Mouse (Mus musculus) mesoderm, embryonic 11.5 days (tissue): ENCODE results near the gene Acacb.

ENCODE experiments used
- DNase-seq: peaks from one replicate; pipeline ENCODE4 v3.0.0-alpha.2; 2012; ENCODE audit warnings: low read depth, low spot score

Acacb gene

DNA sequence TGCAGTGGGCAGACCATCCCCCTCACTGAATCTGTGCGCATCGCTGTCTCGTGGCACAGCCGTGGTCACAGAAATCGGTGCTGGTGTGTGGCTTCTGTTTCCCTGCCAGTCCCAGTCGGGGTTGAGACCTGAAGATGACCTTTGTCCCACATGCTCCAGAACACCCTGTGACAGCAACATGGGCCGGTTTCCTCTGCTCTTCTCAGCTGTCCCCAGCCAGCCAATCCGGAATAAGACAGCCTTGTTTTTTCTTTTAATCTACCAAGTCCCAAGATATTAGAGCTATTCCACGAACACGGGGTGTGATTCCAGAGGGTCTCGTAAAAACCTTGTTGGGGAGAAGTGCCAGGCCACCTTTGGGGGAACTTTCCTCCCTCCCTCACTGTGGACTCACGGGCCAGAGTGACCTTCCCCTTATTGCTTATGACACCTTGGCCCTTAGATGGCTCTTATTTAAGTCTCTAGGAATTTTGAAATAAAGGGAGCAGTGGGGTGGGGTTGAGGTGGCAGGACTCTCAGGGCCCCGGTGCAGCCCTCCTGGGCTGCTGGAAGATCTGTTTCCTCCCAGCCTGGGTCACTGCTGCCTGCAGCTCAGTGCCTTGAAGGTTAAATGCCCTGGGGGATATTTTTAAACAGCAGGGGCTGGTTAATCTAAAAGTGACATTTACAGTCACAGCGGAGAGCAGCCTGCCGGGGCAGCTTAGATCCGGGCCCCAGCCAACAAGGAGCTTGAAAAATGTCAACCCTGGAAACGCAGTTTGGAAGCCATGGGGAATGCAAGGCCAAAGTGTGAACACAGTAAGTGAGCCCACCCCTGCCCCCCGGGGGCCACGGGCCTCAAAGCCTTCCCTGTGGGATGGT is at the start of gene Acacb:
TSS of gene Acacb (plus strand) at position 508 of the 861 bp plus-strand sequence.
- DNase-seq: peak; percentile 20

DNA sequence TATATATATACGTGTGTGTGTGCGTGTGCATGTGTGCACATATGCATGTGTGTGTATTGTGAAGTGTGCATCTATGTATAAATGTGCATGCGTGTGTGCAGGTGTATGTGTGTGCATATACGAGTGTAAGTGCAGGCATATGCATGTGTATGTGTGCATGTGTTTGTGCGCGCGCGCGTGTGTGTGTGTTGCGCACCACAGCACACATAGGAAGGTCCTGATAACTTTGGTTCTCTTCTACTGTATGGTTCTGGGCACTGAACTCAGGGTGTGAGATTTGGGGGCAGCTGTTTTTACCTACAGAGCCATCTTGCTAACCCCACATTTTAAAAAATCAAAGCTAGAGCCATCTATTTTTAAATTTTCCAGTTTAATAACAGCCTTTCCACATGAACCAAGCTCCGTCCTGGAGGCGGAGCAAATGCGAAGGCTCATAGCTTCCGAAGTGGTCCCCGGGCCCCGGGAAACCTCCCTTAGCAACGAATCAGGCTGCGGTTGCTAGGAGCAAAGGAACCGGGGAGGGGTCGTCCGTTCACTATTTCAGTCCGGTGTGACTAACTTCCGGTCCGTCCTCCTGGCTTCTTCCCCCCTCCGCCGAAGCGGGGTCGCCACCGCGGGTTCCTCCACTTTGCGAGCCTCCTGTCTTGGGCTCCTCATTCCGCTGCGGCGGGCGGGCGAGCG is 46.5 kb upstream of the Acacb start:
- peak; percentile 96 for DNase-seq

DNA sequence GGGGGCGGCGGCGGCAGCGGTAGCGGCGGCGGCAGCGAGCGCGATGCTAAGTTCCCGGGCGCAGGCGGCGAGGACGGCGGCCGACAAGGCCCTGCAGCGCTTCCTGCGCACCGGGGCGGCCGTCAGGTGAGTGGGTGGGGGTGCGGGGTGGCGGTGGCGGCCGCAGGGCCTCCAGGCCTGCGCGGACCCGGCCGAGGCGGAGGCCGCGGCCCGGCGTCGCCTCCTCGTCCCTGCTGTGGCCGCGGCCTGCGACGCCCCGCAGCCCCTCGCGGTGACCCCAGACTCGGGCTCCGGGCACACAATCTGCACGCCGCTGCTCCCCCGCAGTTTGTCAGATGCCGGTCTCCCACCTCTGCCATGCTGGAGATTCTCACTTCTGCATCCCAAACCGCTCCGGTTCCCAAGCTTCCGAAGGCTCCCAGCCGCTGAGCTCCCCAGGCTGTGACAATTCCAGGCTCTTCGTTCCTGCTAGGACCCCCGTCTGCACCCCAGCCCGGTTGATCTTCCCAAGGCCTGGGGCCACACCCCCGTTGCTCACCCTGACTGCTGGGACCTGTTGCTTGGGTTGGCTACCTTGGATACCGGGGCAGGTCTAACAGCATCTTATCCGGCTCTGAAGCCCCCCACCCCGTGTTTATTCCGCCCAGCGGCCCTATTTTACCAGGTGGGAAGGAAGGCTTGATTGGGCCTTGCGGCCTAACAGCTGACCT is 45.8 kb upstream of the Acacb start:
- DNase-seq: no peak

DNA sequence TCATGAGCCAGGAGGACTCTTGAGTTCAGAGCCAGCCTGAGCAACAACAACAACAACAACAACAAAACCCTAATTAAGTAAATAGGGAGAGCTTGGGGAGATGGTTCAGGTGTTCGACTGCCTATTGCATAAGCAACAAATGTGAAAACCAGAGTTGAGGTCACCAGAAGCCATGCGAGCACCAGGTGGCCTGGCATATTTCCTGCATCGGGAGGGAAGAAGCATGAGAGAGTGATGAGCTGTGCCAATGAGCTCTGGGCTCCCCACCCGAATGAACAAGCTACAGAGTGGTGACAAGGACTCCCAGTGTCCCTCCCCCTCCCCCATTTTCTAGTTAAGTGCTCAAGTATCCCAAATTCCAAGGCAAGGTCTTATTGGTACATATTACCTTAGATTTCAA is 44.5 kb upstream of the Acacb start:
- DNase-seq: no peak

DNA sequence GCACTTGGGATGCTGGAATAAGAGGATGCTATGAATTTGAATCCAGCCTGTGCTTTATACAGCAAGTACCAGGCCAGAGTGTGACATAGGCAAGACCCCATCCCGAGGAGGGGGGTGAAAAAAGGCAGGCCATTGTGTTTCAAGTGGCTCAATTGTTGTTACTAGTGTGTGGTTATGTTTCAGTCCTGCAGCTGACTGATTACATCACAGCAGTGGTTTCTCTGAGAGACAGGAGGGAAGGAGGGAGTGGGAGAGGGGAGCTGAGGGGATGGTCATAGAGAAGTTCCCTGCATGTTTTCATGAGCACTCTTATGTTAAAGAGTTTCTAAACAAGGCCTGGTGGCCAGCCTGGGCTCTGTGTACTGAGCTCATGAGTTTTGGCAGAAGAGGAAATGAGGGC is 43.5 kb upstream of the Acacb start:
- DNase-seq: no peak

DNA sequence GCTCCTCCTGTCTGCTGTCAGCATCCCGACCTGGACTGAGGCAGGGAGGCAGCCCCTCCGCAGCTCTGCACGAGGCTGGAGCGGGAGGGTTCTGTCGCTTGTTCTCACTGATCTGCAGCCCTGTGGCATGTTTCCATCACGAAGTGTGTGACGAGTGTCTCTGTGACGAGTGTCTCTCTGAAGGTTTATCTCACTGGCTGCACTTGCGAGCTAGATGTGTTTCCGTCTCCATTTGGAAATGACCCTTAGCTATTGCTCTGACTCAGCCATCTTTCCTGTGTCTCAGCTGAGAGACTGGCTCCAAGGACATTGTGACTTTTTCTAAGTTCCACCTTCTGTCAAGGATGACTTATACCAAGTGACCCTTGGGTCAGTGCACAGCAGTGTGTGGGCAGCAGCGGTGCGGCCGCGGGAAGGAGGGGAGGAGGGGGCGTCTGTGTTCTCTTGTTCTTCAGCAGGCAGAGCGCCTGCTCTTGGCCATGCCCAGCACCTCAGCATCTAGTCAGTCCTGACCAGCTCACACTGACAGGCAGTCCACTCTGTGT is 39.9 kb upstream of the Acacb start:
- no peak for DNase-seq

DNA sequence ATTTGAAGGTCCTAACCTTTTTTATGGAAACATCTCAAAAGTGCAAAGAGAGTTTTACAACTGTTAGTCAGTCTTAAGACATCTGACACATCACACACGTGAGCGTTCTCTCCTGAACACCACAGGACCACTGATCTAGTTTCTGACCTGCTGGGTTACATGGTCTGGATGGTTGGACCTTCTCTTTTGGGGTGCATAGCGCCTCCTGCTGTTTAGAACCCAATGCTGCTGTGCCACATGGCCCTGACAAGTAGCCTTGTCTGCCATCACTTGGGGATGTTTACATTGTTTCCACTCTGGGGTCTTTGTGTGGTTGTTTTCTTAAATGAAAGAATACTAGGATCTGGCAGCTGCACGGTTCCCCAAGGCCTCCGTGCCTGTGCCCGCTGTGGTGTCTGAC is 33.0 kb upstream of the Acacb start:
- DNase-seq: no peak

DNA sequence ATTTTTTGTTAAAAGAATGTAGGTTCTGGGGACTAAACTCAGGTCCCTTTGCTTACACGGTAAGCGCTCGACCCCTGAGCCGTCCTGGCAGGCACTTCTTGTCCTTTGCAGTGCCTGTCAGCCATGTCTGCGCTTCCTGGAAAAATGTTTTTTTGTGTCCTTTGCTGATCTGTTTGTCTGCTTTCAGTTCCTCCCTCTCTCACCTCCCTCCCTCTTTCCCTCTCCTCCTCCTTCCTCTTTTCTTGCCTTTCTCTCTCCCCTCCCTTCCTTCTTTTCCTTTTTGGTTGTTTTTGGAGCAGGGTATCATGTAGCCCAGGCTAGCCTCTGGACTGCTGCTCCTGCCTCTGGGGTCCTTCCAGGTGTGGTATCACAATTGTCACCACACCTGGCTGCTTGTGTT is 31.3 kb upstream of the Acacb start:
- no peak for DNase-seq

DNA sequence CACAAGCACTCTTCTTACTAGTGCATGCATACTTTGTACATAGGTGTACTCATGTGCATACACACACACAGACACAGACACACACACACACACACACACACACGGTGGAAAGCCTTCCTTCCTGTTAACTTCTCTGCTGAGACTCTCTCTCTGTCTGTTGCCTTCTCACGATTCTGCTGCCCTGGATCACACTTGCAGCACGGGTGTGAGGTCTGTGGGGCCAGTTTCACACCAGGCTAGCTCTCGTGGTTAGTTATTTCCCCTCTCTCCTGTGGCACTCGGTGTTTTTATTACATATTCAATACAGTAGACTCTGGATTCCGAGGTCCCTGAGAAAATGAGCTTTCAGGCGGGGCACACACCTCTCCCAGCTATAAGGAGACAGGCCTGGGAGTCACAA is 29.7 kb upstream of the Acacb start:
- no peak for DNase-seq

DNA sequence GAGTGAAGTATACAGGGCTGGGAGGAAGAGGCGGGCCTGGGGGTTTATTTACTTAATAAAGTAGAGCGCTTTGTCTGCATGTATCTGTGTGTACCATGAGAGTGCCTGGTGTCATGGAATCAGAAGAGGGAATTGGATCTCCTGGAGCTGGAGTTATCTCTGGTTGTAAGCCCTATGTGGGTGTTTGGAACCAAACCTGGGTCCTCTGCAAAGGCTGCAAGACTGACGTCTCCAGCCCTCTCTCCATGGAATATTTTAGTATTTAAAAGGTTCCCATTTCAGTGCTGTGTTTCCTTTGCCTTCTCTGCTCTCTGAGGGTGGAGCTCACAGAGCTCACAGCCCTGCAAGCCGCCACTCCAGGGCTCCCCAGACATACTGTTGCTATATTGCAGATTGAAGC is 26.5 kb upstream of the Acacb start:
- DNase-seq: no peak

DNA sequence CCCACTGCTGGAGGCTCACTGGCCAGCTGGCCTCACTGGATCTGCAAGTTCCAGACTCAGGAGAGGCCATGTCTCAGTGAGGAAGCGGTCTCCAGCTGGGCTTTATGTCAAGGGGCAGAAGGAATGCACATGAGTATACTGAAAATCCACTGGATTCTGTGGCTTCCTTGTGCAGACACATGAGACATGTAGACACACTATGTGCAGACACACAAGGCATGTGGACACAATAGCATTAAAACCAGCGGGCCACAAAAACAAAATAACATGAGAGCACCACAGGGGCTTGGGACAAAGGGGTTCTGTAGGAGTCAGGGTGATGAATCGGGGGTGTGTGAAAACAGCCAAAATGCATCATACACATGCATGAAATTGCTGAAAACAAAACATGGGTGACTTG is 20.3 kb upstream of the Acacb start:
- no peak for DNase-seq

DNA sequence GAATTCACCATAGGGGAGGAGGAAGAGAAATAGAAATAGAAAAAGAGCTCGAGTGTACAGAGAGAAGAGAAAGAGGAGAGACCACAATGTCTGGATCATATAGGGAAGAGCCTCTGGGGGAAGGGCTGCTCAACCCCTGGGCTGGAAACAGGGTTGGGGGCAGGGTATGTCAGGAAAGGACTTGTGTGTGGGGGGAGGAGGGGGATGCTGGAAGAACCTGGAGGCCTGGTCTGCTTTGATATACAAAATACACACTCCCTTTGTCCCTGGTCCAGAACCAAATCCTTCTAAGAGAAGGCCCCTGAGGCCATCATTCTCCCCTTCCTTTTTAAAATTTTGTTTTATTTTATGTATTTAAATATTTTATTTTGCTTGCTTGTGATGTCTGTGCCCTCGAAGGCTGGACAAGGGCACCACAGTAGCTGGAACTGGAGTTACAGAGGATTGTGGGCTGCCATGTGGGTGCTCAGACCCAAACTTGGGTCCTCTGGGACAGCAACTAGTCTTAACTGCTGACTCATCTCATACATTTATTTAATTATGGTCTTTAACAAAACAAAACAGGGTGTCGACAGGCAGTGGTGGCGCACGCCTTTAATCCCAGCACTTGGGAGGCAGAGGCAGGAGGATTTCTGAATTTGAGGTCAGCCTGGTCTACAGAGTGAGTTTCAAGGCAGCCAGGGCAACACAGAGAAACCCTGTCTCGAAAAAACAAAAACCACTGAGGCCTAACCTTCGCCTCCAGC is 19.7 kb upstream of the Acacb start:
- DNase-seq: no peak

DNA sequence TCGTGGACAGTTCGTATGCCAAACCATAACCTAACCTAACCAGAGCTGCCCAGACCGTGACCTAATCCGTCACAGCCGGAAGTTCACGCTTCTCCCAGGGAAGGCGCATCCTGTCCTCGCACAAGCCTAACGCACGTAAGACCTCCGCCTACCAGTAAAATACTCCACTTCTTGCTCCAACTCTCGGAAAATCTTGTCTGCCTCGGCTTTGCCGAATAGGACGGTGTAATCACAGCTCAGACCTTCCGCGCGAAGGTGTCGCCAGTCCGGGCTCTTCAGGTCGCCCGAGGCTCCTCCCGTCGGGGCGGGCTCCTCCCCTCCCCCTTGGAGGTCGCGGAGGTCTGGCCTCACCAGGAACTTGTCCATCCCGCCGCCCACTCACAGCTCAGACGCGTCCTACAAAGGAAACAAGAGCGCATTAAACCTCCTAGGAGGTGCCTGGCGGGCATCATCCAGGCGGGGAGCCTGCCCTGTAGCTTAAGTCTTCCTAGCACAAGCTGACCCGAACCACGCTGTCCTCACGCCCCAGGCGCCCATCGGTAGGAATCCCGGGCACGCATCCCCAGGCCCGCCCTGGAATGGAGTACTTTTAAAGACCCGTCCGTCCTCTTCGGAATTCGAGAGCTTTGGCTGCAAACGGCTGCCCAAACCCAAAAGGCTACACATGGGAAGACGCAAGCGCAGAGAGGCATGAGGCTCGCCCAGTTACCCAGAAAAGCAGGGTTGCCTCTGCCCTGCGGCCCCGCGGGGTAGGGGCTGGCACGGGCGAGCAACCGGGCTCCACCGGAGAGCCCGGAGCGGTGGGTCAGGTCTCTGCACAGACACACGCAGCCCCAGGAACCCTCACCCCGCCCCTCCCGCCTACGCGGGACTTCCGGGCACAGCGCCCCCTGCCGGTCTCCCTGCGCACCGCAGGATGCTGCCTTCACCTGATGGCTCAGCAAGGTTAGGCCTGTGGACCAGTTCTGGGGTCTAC is 18.7 kb upstream of the Acacb start, which contains the start of gene Alkbh2:
TSS of gene Alkbh2 (minus strand) at position 845 of the 976 bp plus-strand sequence.
- peak; percentile 89 for DNase-seq

DNA sequence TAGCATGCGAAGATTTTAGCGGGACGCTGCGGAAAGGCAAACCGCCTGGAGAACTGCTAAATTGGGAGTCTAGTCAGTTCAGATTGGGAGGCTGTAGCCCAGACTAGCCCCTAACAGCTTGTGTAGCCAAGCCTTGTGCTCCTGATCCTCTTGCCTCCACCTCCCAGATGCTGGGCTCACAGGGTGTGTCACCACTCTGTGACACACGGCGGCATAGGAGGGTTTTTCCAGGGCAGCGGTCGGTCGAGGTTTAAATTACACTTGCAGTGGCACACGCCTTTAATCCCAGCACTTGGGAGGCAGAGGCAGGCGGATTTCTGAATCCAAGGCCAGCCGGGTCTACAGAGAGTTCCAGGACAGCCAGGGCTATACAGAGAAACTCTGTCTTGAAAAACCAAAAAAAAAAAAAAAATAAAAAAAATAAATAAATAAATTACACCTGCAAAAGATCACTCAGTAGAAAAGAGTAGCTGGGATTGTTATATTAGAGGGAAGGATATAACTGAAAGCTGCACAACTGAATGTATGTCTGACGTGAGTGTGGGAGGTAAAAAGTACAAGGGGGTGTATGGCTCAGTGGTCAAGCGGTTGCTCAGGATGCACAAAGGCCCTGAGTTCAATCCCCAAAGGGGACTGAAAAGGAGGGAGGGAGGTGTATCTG is 16.7 kb upstream of the Acacb start:
- no peak for DNase-seq

DNA sequence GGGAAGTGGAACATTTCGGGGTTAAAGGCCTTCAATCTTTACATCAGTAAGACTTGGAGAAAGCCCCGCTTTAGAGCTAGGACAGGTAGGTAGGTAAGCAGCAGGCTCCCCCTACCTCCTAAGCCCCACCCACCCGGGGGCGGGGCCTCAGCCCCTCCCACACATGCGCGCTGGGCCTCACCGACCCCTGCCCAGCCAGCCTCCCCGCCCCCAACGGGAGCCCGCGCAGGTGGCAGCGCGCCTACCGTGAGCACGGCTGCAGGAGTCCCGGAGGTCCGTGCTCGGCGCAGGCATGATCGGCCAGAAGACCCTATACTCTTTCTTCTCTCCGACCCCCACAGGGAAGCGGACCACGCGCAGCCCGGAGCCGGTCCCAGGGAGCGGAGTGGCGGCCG is 16.1 kb upstream of the Acacb start, which contains the start of gene Ung:
TSS of gene Ung (plus strand) at position 176 of the 395 bp plus-strand sequence.
- peak; percentile 76 for DNase-seq

DNA sequence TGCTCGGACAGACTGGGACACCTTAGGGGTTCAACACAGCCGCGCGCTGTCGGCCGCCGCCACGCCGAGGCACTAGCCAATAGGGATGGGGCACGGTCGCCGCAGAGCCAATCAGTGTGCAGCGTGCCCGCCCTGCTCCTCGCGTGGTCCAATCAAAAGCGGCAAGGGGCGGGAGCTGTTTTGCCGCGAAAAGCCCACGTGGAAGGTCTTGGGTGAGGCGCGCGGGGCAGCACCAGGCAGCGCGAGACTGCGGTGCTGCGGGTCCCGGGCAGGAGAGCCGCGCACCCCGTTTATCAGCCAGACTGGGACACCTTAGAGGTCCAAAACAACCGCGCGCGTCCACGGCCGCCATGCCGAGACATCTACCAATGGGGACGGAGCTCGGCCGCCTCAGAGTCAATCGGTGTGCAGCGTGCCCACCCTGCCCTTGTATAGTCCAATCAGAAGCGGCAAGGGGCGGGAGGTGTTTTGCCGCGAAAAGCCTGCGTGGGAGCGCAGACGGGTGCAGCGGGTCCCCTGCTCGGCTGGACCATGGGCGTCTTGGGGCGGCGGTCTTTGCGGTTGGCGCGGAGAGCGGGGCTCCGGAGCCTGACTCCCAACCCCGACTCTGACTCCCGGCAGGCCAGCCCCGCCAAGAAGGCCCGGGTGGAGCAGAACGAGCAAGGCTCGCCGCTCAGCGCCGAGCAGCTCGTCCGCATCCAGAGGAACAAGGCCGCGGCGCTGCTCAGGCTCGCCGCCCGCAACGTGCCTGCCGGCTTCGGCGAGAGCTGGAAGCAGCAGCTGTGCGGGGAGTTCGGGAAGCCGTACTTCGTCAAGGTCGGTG is 15.4 kb upstream of the Acacb start:
- DNase-seq: peak; percentile 92

DNA sequence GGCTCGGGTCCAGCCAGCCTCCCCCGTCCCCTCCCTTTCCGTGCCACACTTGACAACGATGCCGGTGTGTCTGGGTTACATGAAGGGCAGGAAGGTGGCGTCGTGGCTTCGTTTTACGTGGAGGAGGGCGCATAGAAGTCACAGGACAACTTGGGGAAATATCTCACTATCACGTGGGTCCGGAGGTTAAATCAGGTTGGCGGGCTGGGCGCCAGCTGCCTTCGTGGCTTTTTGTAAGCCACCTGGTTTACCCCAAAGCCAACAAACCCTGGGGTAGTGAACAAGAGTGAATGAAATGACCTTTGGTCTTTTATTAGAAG is 14.9 kb upstream of the Acacb start:
- DNase-seq: peak; percentile 48

DNA sequence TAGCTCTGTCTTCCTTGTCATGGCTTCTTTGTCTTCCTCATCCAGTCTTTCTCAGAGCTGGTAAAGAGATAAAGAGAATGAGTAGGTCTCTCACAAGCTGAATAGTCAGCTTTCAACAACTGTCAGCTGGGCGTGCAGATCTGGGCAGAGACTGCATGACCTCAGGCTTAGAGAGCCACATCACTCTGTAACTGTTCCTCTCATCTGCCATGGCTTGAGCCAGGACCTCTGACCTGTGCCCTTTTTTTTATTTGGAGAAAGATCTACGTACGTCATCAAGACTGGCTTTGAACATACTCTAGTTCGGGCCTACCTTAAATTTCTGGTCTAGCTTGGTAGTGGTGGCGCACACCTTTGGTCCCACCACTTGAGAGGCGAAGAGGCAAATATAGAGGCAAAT is 13.5 kb upstream of the Acacb start:
- DNase-seq: no peak

DNA sequence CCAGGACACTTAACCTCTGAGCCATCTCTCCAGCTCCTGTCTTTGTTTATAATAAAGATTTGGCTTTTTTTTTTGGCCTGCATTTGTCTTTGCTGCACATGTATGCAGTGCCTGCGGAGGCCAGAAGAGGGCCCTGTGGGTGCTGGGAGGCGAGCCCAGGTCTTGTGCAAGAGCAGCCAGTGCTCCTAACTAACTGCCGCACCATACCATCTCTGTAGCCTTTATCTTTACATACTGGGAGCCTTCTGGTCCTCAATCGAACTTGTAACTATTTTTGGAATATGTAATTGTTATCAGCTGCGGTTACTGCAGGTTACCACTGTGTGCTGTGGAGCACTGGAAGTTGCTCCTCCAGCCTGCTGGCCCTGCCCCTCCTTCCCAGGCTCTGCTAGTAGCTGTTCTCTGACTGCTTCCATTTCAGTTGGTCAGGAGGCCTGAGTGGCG is 12.2 kb upstream of the Acacb start:
- peak; percentile 23 for DNase-seq
